Mouse (Mus musculus): ENCODE results near the gene Wnt1. TPM values are rescaled to one million over a fixed set of nuclear protein-coding genes. Genes with fewer than 3 reads are reported as not detected.
"Not testable (repeated sequence)": the region's sequence is repeated elsewhere in the genome, so short reads cannot be mapped to it uniquely, and the experiment has no call there.

The Wnt1 gene
- polyA plus RNA-seq, 1 experiment from 2014 or later, result 13.7 TPM

- Histone ChIP-seq H3K27ac (no peak overlapping the region), H3K36me3 (no peaks in the 10 kb centered on the region), H3K9me3 (no peaks in the 10 kb centered on the region), H3K27me3 (ENCODE audit: insufficient read depth, poor library complexity, severe bottlenecking) (peaks cover 100% of the 10 kb centered on the region), H3K4me1 (replicated peaks) (peaks cover 64% of the 10 kb centered on the region), H3K4me3 (no peak overlapping the region)
- WGBS, result 12% methylated on average over 12 of the region's 12 CpGs
- DNase-seq (ENCODE audit: low spot score), result peak; percentile 92
These were observed 9.7 kb downstream of the Wnt1 start for GRCm38 (mm10) chr15:98799396-98799795.

- WGBS, result 2% methylated on average over 8 of the region's 8 CpGs
- peaks cover 64% of the 10 kb centered on the region for H3K4me1 ChIP-seq (replicated peaks)
- H3K27me3 ChIP-seq (ENCODE audit: insufficient read depth, poor library complexity, severe bottlenecking), result peaks cover 100% of the 10 kb centered on the region
- no peaks in the 10 kb centered on the region for H3K36me3 ChIP-seq
- DNase-seq (ENCODE audit: low spot score), result peak; percentile 28
- no peaks in the 10 kb centered on the region for H3K9me3 ChIP-seq
- H3K27ac ChIP-seq, result no peak overlapping the region
- H3K4me3 ChIP-seq, result no peak overlapping the region
These were observed 13.3 kb downstream of the Wnt1 start for GRCm38 (mm10) chr15:98802926-98803325.

GRCm38 (mm10) chr15:98804054-98804453 lies 14.4 kb downstream of the Wnt1 start:
- Histone ChIP-seq H3K27me3 (ENCODE audit: insufficient read depth, poor library complexity, severe bottlenecking) (peaks cover 100% of the 10 kb centered on the region), H3K36me3 (no peaks in the 10 kb centered on the region), H3K27ac (no peak overlapping the region), H3K4me3 (no peak overlapping the region), H3K4me1 (replicated peaks) (peaks cover 63% of the 10 kb centered on the region), H3K9me3 (no peaks in the 10 kb centered on the region)
- WGBS, result under 1% methylated on average over 32 of the region's 32 CpGs
- DNase-seq (ENCODE audit: low spot score), result peak; percentile 88

- peaks cover 59% of the 10 kb centered on the region for H3K4me1 ChIP-seq (replicated peaks)
- peak overlapping the region; percentile 81 for H3K27ac ChIP-seq
- H3K27me3 ChIP-seq (ENCODE audit: insufficient read depth, poor library complexity, severe bottlenecking), result peaks cover 100% of the 10 kb centered on the region
- under 1% methylated on average over 64 of the region's 64 CpGs for WGBS
- peak overlapping the region; percentile 54 for H3K4me3 ChIP-seq
- H3K36me3 ChIP-seq, result no peaks in the 10 kb centered on the region
- no peaks in the 10 kb centered on the region for H3K9me3 ChIP-seq
- DNase-seq (ENCODE audit: low spot score), result peak; percentile 81
These were observed 15.8 kb downstream of the Wnt1 start for GRCm38 (mm10) chr15:98805324-98806040.

GRCm38 (mm10) chr15:98806071-98806808 lies 16.6 kb downstream of the Wnt1 start:
- WGBS, result 2% methylated on average over 30 of the region's 30 CpGs
- DNase-seq (ENCODE audit: low spot score), result peak; percentile 47
- peaks cover 4% of the 10 kb centered on the region for H3K36me3 ChIP-seq
- H3K4me1 ChIP-seq (replicated peaks), result peaks cover 59% of the 10 kb centered on the region
- H3K4me3 ChIP-seq, result peak overlapping the region; percentile 54
- H3K9me3 ChIP-seq, result no peaks in the 10 kb centered on the region
- peaks cover 100% of the 10 kb centered on the region for H3K27me3 ChIP-seq (ENCODE audit: insufficient read depth, poor library complexity, severe bottlenecking)
- peak overlapping the region; percentile 81 for H3K27ac ChIP-seq

- peaks cover 11% of the 10 kb centered on the region for H3K36me3 ChIP-seq
- H3K27ac ChIP-seq, result peak overlapping the region; percentile 81
- DNase-seq (ENCODE audit: low spot score), result peak; percentile 50
- no peaks in the 10 kb centered on the region for H3K9me3 ChIP-seq
- H3K4me3 ChIP-seq, result peak overlapping the region; percentile 54
- WGBS, result under 1% methylated on average over 58 of the region's 58 CpGs
- H3K27me3 ChIP-seq (ENCODE audit: insufficient read depth, poor library complexity, severe bottlenecking), result peaks cover 92% of the 10 kb centered on the region
- peaks cover 59% of the 10 kb centered on the region for H3K4me1 ChIP-seq (replicated peaks)
These were observed 17.4 kb downstream of the Wnt1 start for GRCm38 (mm10) chr15:98806809-98807770.

- Histone ChIP-seq H3K9me3 (no peaks in the 10 kb centered on the region), H3K27me3 (ENCODE audit: insufficient read depth, poor library complexity, severe bottlenecking) (peaks cover 82% of the 10 kb centered on the region), H3K36me3 (peaks cover 19% of the 10 kb centered on the region), H3K4me1 (replicated peaks) (peaks cover 56% of the 10 kb centered on the region), H3K4me3 (peak overlapping the region; percentile 54), H3K27ac (peak overlapping the region; percentile 81)
- under 1% methylated on average over 34 of the region's 34 CpGs for WGBS
- DNase-seq (ENCODE audit: low spot score), result peak; percentile 51
These were observed 18.4 kb downstream of the Wnt1 start for GRCm38 (mm10) chr15:98807895-98808650.

- Histone ChIP-seq H3K9me3 (no peaks in the 10 kb centered on the region), H3K27ac (no peak overlapping the region), H3K36me3 (peaks cover 25% of the 10 kb centered on the region), H3K4me1 (replicated peaks) (peaks cover 50% of the 10 kb centered on the region), H3K4me3 (peak overlapping the region; percentile 54), H3K27me3 (ENCODE audit: insufficient read depth, poor library complexity, severe bottlenecking) (peaks cover 76% of the 10 kb centered on the region)
- WGBS, result 8% methylated on average over 6 of the region's 6 CpGs
- DNase-seq (ENCODE audit: low spot score), result no peak
These were observed 19.0 kb downstream of the Wnt1 start for GRCm38 (mm10) chr15:98808651-98809134.

- H3K27ac ChIP-seq, result no peak within 1 kb of the TSS
- H3K4me3 ChIP-seq, result peak within 1 kb of the TSS; percentile 54
- no peaks in the 10 kb centered on the region for H3K9me3 ChIP-seq
- H3K36me3 ChIP-seq, result peaks cover 32% of the 10 kb centered on the region
- WGBS, result 36% methylated on average over 3 of the region's 3 CpGs
- no peak for DNase-seq (ENCODE audit: low spot score)
- H3K27me3 ChIP-seq (ENCODE audit: insufficient read depth, poor library complexity, severe bottlenecking), result peaks cover 69% of the 10 kb centered on the region
- peaks cover 50% of the 10 kb centered on the region for H3K4me1 ChIP-seq (replicated peaks)
These were observed 19.7 kb downstream of the Wnt1 start, which contains the start of gene Ddn for GRCm38 (mm10) chr15:98809390-98809789. Gene Ddn, minus strand, starts transcription at chr15:98809490.

- Histone ChIP-seq H3K27me3 (ENCODE audit: insufficient read depth, poor library complexity, severe bottlenecking) (peaks cover 60% of the 10 kb centered on the region), H3K36me3 (peaks cover 38% of the 10 kb centered on the region), H3K4me1 (replicated peaks) (peaks cover 45% of the 10 kb centered on the region)
- H3K27ac ChIP-seq; DNase-seq (ENCODE audit: low spot score); H3K4me3 ChIP-seq; H3K9me3 ChIP-seq: not testable (repeated sequence)
- 77% methylated on average over 6 of the region's 6 CpGs for WGBS
These were observed 20.6 kb downstream of the Wnt1 start for GRCm38 (mm10) chr15:98810212-98810611.

GRCm38 (mm10) chr15:98812741-98813424 lies 23.2 kb downstream of the Wnt1 start:
- Histone ChIP-seq H3K27ac (no peak overlapping the region), H3K4me3 (no peak overlapping the region), H3K4me1 (replicated peaks) (peaks cover 18% of the 10 kb centered on the region), H3K27me3 (ENCODE audit: insufficient read depth, poor library complexity, severe bottlenecking) (peaks cover 34% of the 10 kb centered on the region), H3K9me3 (no peaks in the 10 kb centered on the region), H3K36me3 (peaks cover 54% of the 10 kb centered on the region)
- no peak for DNase-seq (ENCODE audit: low spot score)
- WGBS, result 87% methylated on average over 20 of the region's 20 CpGs
